Mouse (Mus musculus): Measurements from ENCODE around the gene Otulinl. TPM values are rescaled to one million over a fixed set of nuclear protein-coding genes. Genes with fewer than 3 reads are reported as not detected.

Otulinl gene
- total and polyA plus RNA-seq, 2 experiments from 2014 or later = 6.2 to 13.0 TPM

GRCm38 (mm10) chr15:27645250-27645649 is 36.1 kb downstream of the Otulinl start:
- WGBS = 91% methylated on average over 3 of the region's 3 CpGs
- no peak for ATAC-seq (ENCODE audit: low FRiP score)
- no peak overlapping the region for H3K9ac ChIP-seq (replicated peaks; ENCODE audit: low read length, poor library complexity, severe bottlenecking)

DNA sequence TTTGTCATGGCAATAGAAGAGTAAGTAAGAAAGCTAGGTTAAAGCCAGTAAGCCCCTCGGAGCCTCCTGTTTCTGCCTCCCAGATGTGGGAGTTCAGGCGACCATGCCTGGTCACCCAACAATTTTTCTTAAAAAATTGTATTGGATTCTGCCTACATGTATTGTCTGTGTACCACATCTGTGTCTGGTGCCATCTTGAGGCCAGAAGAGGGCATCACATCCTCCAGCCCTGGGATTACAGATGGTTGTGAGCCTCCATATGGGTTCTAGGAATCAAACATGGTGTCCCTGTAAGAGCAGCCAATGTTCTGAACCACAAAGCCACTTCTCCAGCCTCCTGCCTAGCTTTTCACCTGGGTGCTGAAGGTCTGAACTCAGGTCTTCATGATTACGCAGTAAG is 38.5 kb downstream of the Otulinl start:
- Histone ChIP-seq H3K9ac (replicated peaks; ENCODE audit: low read length, poor library complexity, severe bottlenecking) (no peak overlapping the region), H3K4me3 (ENCODE audit: low read depth, low read length) (no peak overlapping the region), H3K27me3 (ENCODE audit: insufficient read depth, low read length) (no peaks in the 10 kb centered on the region), H3K9me3 (ENCODE audit: low read length) (no peaks in the 10 kb centered on the region), H3K36me3 (ENCODE audit: insufficient read depth, low read length) (no peaks in the 10 kb centered on the region), H3K4me1 (ENCODE audit: insufficient read depth, low read length) (no peaks in the 10 kb centered on the region), H3K27ac (ENCODE audit: low read depth, low read length) (no peak overlapping the region), H3K4me2 (ENCODE audit: low read depth, low read length, poor library complexity, severe bottlenecking) (no peak overlapping the region)
- DNase-seq (ENCODE audit: low spot score) = no peak
- no peak for ATAC-seq (ENCODE audit: low FRiP score)
- 96% methylated on average over 3 of the region's 3 CpGs for WGBS
- TF ChIP-seq CTCF (IDR thresholded peaks at IDR 0.05) = peak; percentile 64

More at GRCm38 (mm10) chr15:27645250-27645649, 36.1 kb downstream of the Otulinl start:
- H3K9me3 ChIP-seq (ENCODE audit: low read length) = no peaks in the 10 kb centered on the region
- TF ChIP-seq CTCF (IDR thresholded peaks at IDR 0.05) = no peak
- H3K4me2 ChIP-seq (ENCODE audit: low read depth, low read length, poor library complexity, severe bottlenecking) = no peak overlapping the region
- no peak overlapping the region for H3K27ac ChIP-seq (ENCODE audit: low read depth, low read length)
- no peaks in the 10 kb centered on the region for H3K36me3 ChIP-seq (ENCODE audit: insufficient read depth, low read length)
- no peaks in the 10 kb centered on the region for H3K27me3 ChIP-seq (ENCODE audit: insufficient read depth, low read length)
- no peak for DNase-seq (ENCODE audit: low spot score)
- no peaks in the 10 kb centered on the region for H3K4me1 ChIP-seq (ENCODE audit: insufficient read depth, low read length)
- H3K4me3 ChIP-seq (ENCODE audit: low read depth, low read length) = no peak overlapping the region

DNA sequence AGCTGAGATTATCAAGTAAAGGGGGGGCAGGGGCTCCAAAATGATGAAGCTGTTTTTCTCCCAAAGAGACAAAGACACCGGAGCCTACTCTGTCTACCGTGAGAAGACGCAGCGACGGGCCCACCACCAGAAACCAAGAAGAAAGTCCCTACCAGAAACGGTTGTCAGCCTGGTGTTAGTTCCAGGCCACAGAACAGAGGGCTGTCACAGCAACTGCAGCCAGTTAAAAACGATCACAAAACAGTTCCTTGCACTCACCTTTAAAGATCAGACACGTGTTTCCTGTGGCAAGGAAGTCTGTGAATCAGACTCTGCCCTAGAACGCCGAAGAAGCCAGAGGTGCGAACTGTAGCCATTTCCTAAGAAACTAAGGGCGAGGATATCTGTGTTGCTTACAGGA is 40.2 kb downstream of the Otulinl start:
- Histone ChIP-seq H3K4me3 (ENCODE audit: low read depth, low read length) (no peak overlapping the region), H3K27me3 (ENCODE audit: insufficient read depth, low read length) (no peaks in the 10 kb centered on the region), H3K36me3 (ENCODE audit: insufficient read depth, low read length) (no peaks in the 10 kb centered on the region), H3K9me3 (ENCODE audit: low read length) (no peaks in the 10 kb centered on the region), H3K27ac (ENCODE audit: low read depth, low read length) (no peak overlapping the region), H3K4me2 (ENCODE audit: low read depth, low read length, poor library complexity, severe bottlenecking) (no peak overlapping the region), H3K4me1 (ENCODE audit: insufficient read depth, low read length) (no peaks in the 10 kb centered on the region), H3K9ac (replicated peaks; ENCODE audit: low read length, poor library complexity, severe bottlenecking) (no peak overlapping the region)
- DNase-seq (ENCODE audit: low spot score) (no peak), ATAC-seq (ENCODE audit: low FRiP score) (no peak)
- WGBS = 61% methylated on average over 12 of the region's 12 CpGs
- no peak for TF ChIP-seq CTCF (IDR thresholded peaks at IDR 0.05)

- ATAC-seq (ENCODE audit: low FRiP score) (no peak), DNase-seq (ENCODE audit: low spot score) (no peak)
- H3K4me2 ChIP-seq (ENCODE audit: low read depth, low read length, poor library complexity, severe bottlenecking) = no peak overlapping the region
- no peaks in the 10 kb centered on the region for H3K9me3 ChIP-seq (ENCODE audit: low read length)
- no peaks in the 10 kb centered on the region for H3K27me3 ChIP-seq (ENCODE audit: insufficient read depth, low read length)
- WGBS = 67% methylated on average over 8 of the region's 8 CpGs
- no peaks in the 10 kb centered on the region for H3K36me3 ChIP-seq (ENCODE audit: insufficient read depth, low read length)
- H3K4me3 ChIP-seq (ENCODE audit: low read depth, low read length) = no peak overlapping the region
- TF ChIP-seq CTCF (IDR thresholded peaks at IDR 0.05) = no peak
- peaks cover 11% of the 10 kb centered on the region; the same call in 1 of the 2 replicates for H3K4me1 ChIP-seq (ENCODE audit: insufficient read depth, low read length)
- no peak overlapping the region for H3K9ac ChIP-seq (replicated peaks; ENCODE audit: low read length, poor library complexity, severe bottlenecking)
- H3K27ac ChIP-seq (ENCODE audit: low read depth, low read length) = no peak overlapping the region
Observed at GRCm38 (mm10) chr15:27633941-27634900, 47.2 kb downstream of the Otulinl start.

GRCm38 (mm10) chr15:27630601-27631383 is 50.6 kb downstream of the Otulinl start, which contains the start of gene Otulin:
Gene Otulin (minus strand): TSS chr15:27630693.
- Histone ChIP-seq H3K36me3 (ENCODE audit: insufficient read depth, low read length) (0 out of 2 replicates have a peak, but pooled peaks cover 4% of the 10 kb centered on the region), H3K27me3 (ENCODE audit: insufficient read depth, low read length) (no peaks in the 10 kb centered on the region), H3K4me3 (ENCODE audit: low read depth, low read length) (peak within 1 kb of the TSS; percentile 94), H3K9ac (replicated peaks; ENCODE audit: low read length, poor library complexity, severe bottlenecking) (peak within 1 kb of the TSS; percentile 74), H3K27ac (ENCODE audit: low read depth, low read length) (peak within 1 kb of the TSS; percentile 59; the same call in 1 of the 2 replicates), H3K4me1 (ENCODE audit: insufficient read depth, low read length) (peaks cover 15% of the 10 kb centered on the region; the same call in 1 of the 2 replicates), H3K4me2 (ENCODE audit: low read depth, low read length, poor library complexity, severe bottlenecking) (peak within 1 kb of the TSS; percentile 89), H3K9me3 (ENCODE audit: low read length) (no peaks in the 10 kb centered on the region)
- peak; percentile 98 for DNase-seq (ENCODE audit: low spot score)
- WGBS = 5% methylated on average over 50 of the region's 56 CpGs
- peak; percentile 98 for ATAC-seq (ENCODE audit: low FRiP score)
- TF ChIP-seq CTCF (IDR thresholded peaks at IDR 0.05) = 0 out of 2 replicates have a peak, but pooled peaks have one; percentile 15

Data from midbrain, postnatal 0 days (tissue).